Mouse (Mus musculus) adrenal gland, postnatal 36 days (tissue): ENCODE measurements at regions not wholly inside any gene's neighbourhood (a gene's known extent, or its start where the extent isn't known, plus 50 kb on each side); places are given as distances from the start of the nearest gene placed in this dataset.

Experiments
- DNase-seq, 2 experiments: peaks; one replicate each; pipeline ENCODE4 v3.0.0; 2021; ENCODE audit warnings: mixed read lengths in 1 of 2

DNA sequence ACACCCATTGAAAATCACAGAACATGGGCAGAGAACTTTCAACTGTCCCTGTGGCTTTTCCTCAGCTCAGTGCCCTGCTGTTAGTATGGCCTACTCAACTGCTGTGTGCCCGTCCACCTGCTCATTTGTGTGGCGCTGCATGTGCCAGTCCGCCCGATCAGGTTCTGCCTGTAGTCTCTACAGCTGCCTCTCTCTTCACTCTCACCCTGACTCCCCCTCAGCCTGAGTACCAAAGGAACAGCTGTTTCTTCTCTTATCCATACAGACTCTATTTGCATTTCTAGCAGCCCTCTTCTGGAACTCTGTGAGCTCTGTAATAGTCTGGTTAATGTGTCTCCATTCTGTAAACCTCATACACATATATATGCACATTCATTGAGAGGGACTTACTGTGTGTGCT, 329.1 kb upstream of the Spred2 start:
- no peak for DNase-seq

GRCm38 (mm10) chr11:19596336-19596735, 327.8 kb upstream of the Spred2 start:
- DNase-seq, result no peak

DNA sequence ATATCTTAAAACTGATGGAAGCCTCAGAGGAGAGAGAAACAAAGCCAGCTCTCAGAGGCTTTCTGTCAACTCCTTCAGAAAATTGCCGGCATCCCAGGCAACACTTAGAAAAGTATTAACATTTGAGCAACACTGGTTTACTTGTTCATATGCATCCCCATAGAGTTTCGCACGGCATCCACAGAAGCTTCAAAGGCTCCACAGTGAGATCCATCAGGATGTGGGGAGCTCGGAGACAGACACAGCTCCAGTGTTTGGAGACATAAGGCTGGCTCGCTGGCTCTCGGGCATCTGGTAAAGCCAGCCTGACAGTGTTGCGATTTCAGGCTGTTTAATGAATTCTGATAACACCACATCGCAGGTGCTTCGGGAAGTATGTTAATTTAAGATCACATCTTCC, 324.7 kb upstream of the Spred2 start:
- no peak for DNase-seq

GRCm38 (mm10) chr11:19601216-19601938, 322.8 kb upstream of the Spred2 start:
- DNase-seq, result peak; percentile 3 to 50

- no peak for DNase-seq
These were observed 321.7 kb upstream of the Spred2 start for GRCm38 (mm10) chr11:19602496-19602895.

DNA sequence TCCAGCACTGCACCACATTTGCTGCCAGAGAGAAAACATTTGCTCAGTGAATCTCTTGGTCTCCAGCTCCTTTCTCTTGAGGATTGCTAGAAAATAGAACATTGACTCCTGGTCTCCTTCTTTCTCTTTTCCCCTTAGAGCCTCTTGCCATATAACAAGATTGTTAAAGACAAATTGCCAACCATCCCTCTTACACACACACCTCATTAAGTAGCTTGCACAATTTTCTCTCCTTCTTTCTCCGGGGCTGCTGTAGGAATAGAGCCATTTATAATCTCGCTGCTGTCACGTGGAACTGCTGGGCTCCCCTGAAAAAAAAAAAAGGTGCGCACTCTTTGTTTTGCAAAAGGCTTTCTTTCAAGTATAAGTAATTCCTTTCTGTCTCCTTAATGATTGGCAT, 318.6 kb upstream of the Spred2 start:
- no peak for DNase-seq

- no peak for DNase-seq
These were observed 317.2 kb upstream of the Spred2 start for GRCm38 (mm10) chr11:19606943-19607342.

GRCm38 (mm10) chr11:19607941-19608340, 316.2 kb upstream of the Spred2 start:
- no peak for DNase-seq

- no peak for DNase-seq
These were observed 315.7 kb upstream of the Spred2 start for GRCm38 (mm10) chr11:19608523-19608922.

DNA sequence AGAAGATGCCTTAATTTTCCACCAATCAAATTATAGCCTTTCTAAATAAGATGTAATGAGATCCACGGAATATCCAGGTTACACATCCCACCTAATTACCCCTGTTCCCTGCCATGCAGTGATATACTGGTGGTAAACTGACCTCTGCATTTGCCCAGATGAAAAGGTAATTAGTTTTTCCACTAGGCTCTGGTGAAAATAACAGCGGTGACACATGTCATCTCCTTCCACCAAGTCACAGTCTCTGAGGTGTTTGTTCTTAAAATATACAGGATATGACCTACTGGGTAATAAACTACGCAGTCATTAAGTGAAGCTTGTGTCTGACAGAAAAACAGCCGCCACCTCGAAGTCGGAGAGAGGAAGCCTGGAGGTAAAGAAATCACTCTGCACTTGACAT, 313.6 kb upstream of the Spred2 start:
- no peak for DNase-seq

GRCm38 (mm10) chr11:19611217-19611616, 313.0 kb upstream of the Spred2 start:
- DNase-seq, result no peak

- peak in 1 of 2 experiments; percentile 20 for DNase-seq
These were observed 307.7 kb upstream of the Spred2 start for GRCm38 (mm10) chr11:19616520-19616919.

GRCm38 (mm10) chr11:19619494-19619893, 304.7 kb upstream of the Spred2 start:
- no peak for DNase-seq

GRCm38 (mm10) chr11:19631055-19631695, 293.0 kb upstream of the Spred2 start:
- DNase-seq, result no peak

DNA sequence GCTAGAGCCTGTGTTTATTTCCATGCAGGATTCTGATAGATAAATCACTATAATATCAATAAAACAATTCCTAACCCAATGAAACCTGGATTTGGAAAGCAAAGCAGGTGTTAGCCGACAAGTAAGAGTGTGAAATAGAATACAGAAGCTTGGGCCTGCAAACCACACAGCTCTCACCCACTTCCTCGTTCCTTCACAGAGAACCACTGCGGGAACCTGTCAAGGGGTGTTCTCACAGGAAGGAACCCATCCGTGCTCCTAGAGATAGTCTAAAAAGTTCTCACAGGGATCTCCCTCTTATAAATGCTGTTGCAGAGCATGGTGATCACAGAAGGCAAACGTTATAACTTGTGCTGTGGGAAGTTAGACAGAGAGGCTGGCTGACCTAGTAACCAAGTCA, 291.7 kb upstream of the Spred2 start:
- DNase-seq, result no peak

GRCm38 (mm10) chr11:19633621-19634020, 290.6 kb upstream of the Spred2 start:
- no peak for DNase-seq

GRCm38 (mm10) chr11:19641153-19641552, 283.0 kb upstream of the Spred2 start:
- DNase-seq, result peak; percentile 36 to 43

DNA sequence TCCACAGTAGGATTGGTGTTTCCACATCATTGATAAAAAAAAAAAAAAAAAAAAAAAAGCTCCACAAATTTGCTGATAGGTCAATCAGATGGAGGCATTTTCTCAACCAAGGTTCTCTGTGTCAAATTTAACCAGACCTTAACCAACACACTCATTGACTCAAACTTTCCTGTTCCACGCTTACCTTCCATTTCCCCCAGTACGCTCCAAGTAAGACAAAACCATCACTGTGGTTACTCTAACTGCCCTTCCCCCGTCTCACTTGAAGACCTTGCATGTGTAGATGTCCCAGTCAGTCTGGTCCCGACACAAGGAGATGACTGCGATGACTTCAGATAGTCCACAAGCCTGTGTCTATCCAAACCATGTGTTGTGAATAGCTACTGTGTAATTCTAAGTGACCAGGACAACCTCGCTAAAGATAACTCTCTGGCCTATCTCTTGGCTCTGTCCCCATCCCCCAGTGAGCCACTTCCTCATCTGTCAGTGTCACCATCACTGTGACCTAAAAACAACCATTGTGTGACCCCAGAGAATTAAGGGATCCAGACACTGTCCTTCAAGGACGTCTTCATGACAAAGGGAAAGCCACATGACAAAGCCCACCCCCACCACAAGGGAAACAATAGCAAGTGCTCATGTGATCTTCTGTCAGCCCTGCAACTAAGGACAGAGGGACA, 279.9 kb upstream of the Spred2 start:
- DNase-seq, result no peak

GRCm38 (mm10) chr11:19645106-19645505, 279.1 kb upstream of the Spred2 start:
- no peak for DNase-seq

DNA sequence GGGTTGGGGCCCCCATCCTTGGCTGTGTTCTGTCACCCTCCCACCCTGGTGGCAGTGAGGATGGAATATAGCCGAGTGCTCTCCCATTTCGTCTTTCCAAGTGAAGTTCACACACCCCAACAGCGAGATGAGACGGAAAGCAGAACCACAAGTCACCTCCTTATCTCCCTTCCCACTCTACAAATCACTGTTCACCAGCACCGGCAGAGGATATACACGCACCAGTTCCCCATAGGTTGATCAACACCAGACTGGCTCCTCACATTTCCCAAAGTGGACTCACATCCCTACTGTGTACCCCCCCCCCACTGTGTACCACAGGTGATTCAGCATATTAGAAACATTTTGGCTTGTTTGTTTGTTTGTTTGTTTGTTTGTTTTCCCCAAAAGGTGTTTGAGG, 272.7 kb upstream of the Spred2 start:
- DNase-seq, result no peak

- no peak for DNase-seq
These were observed 272.2 kb upstream of the Spred2 start for GRCm38 (mm10) chr11:19651929-19652328.

GRCm38 (mm10) chr11:19659511-19659910, 264.7 kb upstream of the Spred2 start:
- no peak for DNase-seq

- DNase-seq, result no peak
These were observed 257.4 kb upstream of the Spred2 start for GRCm38 (mm10) chr11:19666732-19667131.
